In the genomic region with DNA sequence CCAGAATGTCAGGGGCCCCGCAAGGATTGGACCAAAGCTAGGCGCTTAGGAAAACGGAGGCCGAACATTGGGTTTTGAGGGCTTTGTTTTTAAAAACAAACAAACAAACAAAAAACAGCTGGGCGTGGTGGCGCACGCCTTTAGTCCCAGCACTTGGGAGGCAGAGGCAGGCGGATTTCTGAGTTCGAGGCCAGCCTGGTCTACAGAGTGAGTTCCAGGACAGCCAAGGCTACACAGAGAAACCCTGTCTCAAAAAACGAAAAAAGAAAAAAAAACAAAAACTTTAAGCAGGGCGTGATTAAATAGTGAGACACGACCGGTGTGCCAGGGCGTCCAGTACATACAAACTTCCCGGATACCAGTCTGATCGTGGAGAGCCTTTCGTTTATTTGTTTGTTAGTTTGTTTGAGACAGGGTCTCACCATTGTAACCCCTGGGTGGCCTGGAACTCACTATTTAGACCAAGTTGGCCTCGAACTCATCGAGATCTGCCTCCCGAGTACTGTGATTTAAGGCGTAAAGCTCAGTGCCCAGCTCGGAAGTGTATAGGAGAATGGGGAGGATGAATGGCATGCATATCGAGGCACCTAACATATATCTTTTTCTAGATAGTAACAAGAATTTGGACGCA, we compare ENCODE assay signal across 8 mouse cellular contexts. TPM values are rescaled to one million over a fixed set of nuclear protein-coding genes. Genes with fewer than 3 reads are reported as not detected.
DNase-seq lines count a peak whose midpoint lies in the region; ATAC-seq and TF ChIP-seq lines count a peak whose summit lies in the region.

No protein-coding gene starts in this region.

- H3K4me2 ChIP-seq in limb, embryonic 13.5 days (replicated peaks): peak overlapping the region; percentile 95
- H3K4me2 ChIP-seq in stomach, postnatal 0 days (replicated peaks; ENCODE audit: low read depth): peak overlapping the region; percentile 67

- no peaks in the 10 kb centered on the region for H3K4me1 ChIP-seq in spleen, adult 2 months (ENCODE audit: control insufficient read depth, insufficient read depth, insufficient read length)
- peaks cover 60% of the 10 kb centered on the region for H3K4me1 ChIP-seq in limb, embryonic 13.5 days
- peaks cover 12% of the 10 kb centered on the region for H3K4me1 ChIP-seq in stomach, postnatal 0 days (replicated peaks; ENCODE audit: control insufficient read depth, insufficient read depth)

- H3K27ac ChIP-seq in spleen, adult 2 months (ENCODE audit: insufficient read depth, low read length): peak overlapping the region; percentile 94
- H3K27ac ChIP-seq in limb, embryonic 13.5 days: peak overlapping the region; percentile 95
- H3K27ac ChIP-seq in stomach, postnatal 0 days (replicated peaks): peak overlapping the region; percentile 90

- TF ChIP-seq EP300 in stomach, postnatal 0 days (optimal IDR thresholded peaks at IDR 0.05): no peak

- peak overlapping the region; percentile 62 for H3K4me3 ChIP-seq in spleen, adult 2 months (ENCODE audit: extremely low read depth, insufficient read depth, insufficient read length)
- H3K4me3 ChIP-seq in limb, embryonic 13.5 days: peak overlapping the region; percentile 84
- H3K4me3 ChIP-seq in stomach, postnatal 0 days (ENCODE audit: low read depth, low read length): peak overlapping the region; percentile 82

- H3K27me3 ChIP-seq in spleen, adult 2 months (ENCODE audit: control insufficient read depth, insufficient read depth, low read length): no peaks in the 10 kb centered on the region
- H3K27me3 ChIP-seq in limb, embryonic 13.5 days: no peaks in the 10 kb centered on the region
- no peaks in the 10 kb centered on the region for H3K27me3 ChIP-seq in stomach, postnatal 0 days (ENCODE audit: control insufficient read depth, insufficient read depth, low read length)

- H3K36me3 ChIP-seq in spleen, adult 2 months (ENCODE audit: control insufficient read depth, insufficient read depth, low read length): peaks cover 8% of the 10 kb centered on the region; the same call in 1 of the 2 replicates
- H3K36me3 ChIP-seq in limb, embryonic 13.5 days: peaks cover 31% of the 10 kb centered on the region
- 0 out of 2 replicates have a peak, but pooled peaks cover 2% of the 10 kb centered on the region for H3K36me3 ChIP-seq in stomach, postnatal 0 days (ENCODE audit: control insufficient read depth, insufficient read depth, low read length)

- 18% methylated on average over 24 of the region's 24 CpGs for WGBS in spleen, adult 2 months
- WGBS in limb, embryonic 13.5 days: 27% methylated on average over 24 of the region's 24 CpGs
- WGBS in stomach, postnatal 0 days: 18% methylated on average over 24 of the region's 24 CpGs

- TF ChIP-seq CTCF in spleen, adult 2 months (IDR thresholded peaks at IDR 0.05; ENCODE audit: extremely low read depth, insufficient read depth, insufficient read length, insufficient replicate concordance): no peak
- TF ChIP-seq CTCF in stomach, postnatal 0 days (IDR thresholded peaks at IDR 0.05; ENCODE audit: low read depth): no peak

- H3K9ac ChIP-seq in limb, embryonic 13.5 days: peak overlapping the region; percentile 91
- peak overlapping the region; percentile 61 for H3K9ac ChIP-seq in stomach, postnatal 0 days (ENCODE audit: low read length)

- DNase-seq in cerebellum, adult 8-10 months: peak; percentile 43
- no peak for DNase-seq in cerebellum, adult 11 months
- DNase-seq in spleen, adult 2 months (ENCODE audit: low read depth in 1 of 2, low spot score in 2 of 2): no peak
- DNase-seq in spleen, adult 18-20 months: no peak
- DNase-seq in stomach, postnatal 0 days (ENCODE audit: low spot score): peak; percentile 34
- DNase-seq in urinary bladder, adult 18-20 months (ENCODE audit: low spot score in 2 of 2): no peak
- no peak for DNase-seq in kidney, postnatal 4 days

- no peak for ATAC-seq in limb, embryonic 13.5 days (ENCODE audit: low FRiP score, low read depth)
- no peak; the same call in 1 of the 2 replicates for ATAC-seq in stomach, postnatal 0 days (ENCODE audit: low FRiP score, low TSS enrichment)

- no peak for TF ChIP-seq POLR2A in spleen, adult 2 months (IDR thresholded peaks at IDR 0.05; ENCODE audit: low read depth, low read length)

- H3K9me3 ChIP-seq in limb, embryonic 13.5 days: no peaks in the 10 kb centered on the region
- no peaks in the 10 kb centered on the region for H3K9me3 ChIP-seq in stomach, postnatal 0 days (ENCODE audit: control insufficient read depth, low read length)

RNA-seq across cellular contexts. Expression of a gene that starts 0.4 kb away (rescaled TPM):
- 32.6 and 36.1 TPM in 2 replicates for polyA plus RNA-seq in spleen, adult 2 months (2012; rRNA removed)
- 123 and 125 TPM in 2 replicates for polyA plus RNA-seq in limb, embryonic 13.5 days (2015; fragmentation: Nextera tagmentation; extraction: Ambion mirVana)
- 30.5 and 32.4 TPM in 2 replicates for polyA plus RNA-seq in stomach, postnatal 0 days (2015; fragmentation: Nextera tagmentation; extraction: Ambion mirVana)

RNA-seq across cellular contexts. Expression of a gene that starts 3.3 kb away (rescaled TPM):
- polyA plus RNA-seq in spleen, adult 2 months (2012; rRNA removed): 4.6 and 4.9 TPM in 2 replicates
- 0.33 TPM in 1 of 2 replicates, not detected in the other for polyA plus RNA-seq in limb, embryonic 13.5 days (2015; fragmentation: Nextera tagmentation; extraction: Ambion mirVana)
- polyA plus RNA-seq in stomach, postnatal 0 days (2015; fragmentation: Nextera tagmentation; extraction: Ambion mirVana): 0.50 and 0.75 TPM in 2 replicates

RNA-seq across cellular contexts. Expression of a gene that starts 10.1 kb away (rescaled TPM):
- 172 and 196 TPM in 2 replicates for polyA plus RNA-seq in spleen, adult 2 months (2012; rRNA removed)
- 560 and 570 TPM in 2 replicates for polyA plus RNA-seq in limb, embryonic 13.5 days (2015; fragmentation: Nextera tagmentation; extraction: Ambion mirVana)
- 339 and 351 TPM in 2 replicates for polyA plus RNA-seq in stomach, postnatal 0 days (2015; fragmentation: Nextera tagmentation; extraction: Ambion mirVana)

RNA-seq across cellular contexts. Expression of a gene that starts 13.3 kb away (rescaled TPM):
- 23.9 and 26.6 TPM in 2 replicates for polyA plus RNA-seq in spleen, adult 2 months (2012; rRNA removed)
- polyA plus RNA-seq in limb, embryonic 13.5 days (2015; fragmentation: Nextera tagmentation; extraction: Ambion mirVana): 5.9 and 8.0 TPM in 2 replicates
- polyA plus RNA-seq in stomach, postnatal 0 days (2015; fragmentation: Nextera tagmentation; extraction: Ambion mirVana): 6.9 and 9.7 TPM in 2 replicates

RNA-seq across cellular contexts. Expression of a gene that starts 13.6 kb away (rescaled TPM):
- 4.8 and 5.0 TPM in 2 replicates for polyA plus RNA-seq in spleen, adult 2 months (2012; rRNA removed)
- polyA plus RNA-seq in limb, embryonic 13.5 days (2015; fragmentation: Nextera tagmentation; extraction: Ambion mirVana): 3.7 and 4.4 TPM in 2 replicates
- 4.1 and 4.2 TPM in 2 replicates for polyA plus RNA-seq in stomach, postnatal 0 days (2015; fragmentation: Nextera tagmentation; extraction: Ambion mirVana)

Comparison
In these comparisons a context has a peak if more than half of its experiments do, and no peak if none do; other contexts are left out.
1. DNase-seq: peak in cerebellum, adult 8-10 months (single experiment) and stomach, postnatal 0 days (single experiment); none in cerebellum, adult 11 months (single experiment), spleen, adult 2 months (0 of 2), spleen, adult 18-20 months (0 of 2), urinary bladder, adult 18-20 months (0 of 2) and kidney, postnatal 4 days (0 of 2).
2. Peak in every context shown above with its lines, with median percentiles within 50 percentile points of each other: H3K27ac ChIP-seq and H3K4me3 ChIP-seq.